8 mouse cellular contexts compared by ENCODE assay signal in the genomic region with DNA sequence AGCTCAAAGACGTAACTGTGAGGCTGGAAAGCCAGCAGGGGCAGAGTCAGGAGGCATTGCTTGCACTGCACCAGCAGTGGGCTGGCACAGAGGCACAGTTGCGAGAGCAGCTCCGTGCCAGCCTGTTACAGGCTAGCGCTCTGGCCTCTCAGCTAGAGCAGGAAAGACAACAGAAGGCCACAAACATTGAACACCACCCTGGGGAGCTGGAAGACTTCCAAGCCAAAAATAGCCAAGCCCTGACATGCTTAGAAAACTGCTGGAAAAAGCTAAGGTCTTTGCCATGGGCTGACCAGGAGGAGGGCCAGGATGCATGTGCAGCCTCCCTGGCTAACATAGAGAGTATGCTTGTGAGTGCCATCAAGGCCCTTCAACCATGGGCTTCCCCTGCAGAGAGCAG. TPM values are rescaled to one million over a fixed set of nuclear protein-coding genes. Genes with fewer than 3 reads are reported as not detected.
DNase-seq lines count a peak whose midpoint lies in the region; ATAC-seq lines count a peak whose summit lies in the region.

No protein-coding gene starts in this region.

- DNase-seq in hindbrain, embryonic 14.5 days (ENCODE audit: low spot score), result peak; percentile 58
- DNase-seq in hindbrain, embryonic 10.5 days (ENCODE audit: low spot score), result no peak
- DNase-seq in Muller cell, postnatal 12 days (ENCODE audit: inconsistent ontology term), result peak; percentile 79
- DNase-seq in cerebellum, postnatal 25 days, result peak; percentile 94
- peak; percentile 25 to 38 for DNase-seq in left cerebral cortex, adult 18-20 months (ENCODE audit: low spot score in 2 of 2)
- peak; percentile 28 for DNase-seq in right cerebral cortex, postnatal 4 days

- H3K9me3 ChIP-seq in hindbrain, embryonic 14.5 days (ENCODE audit: control insufficient read depth, low read length), result no peaks in the 10 kb centered on the region
- H3K9me3 ChIP-seq in hindbrain, embryonic 10.5 days, result no peaks in the 10 kb centered on the region
- H3K9me3 ChIP-seq in heart, embryonic 15.5 days (replicated peaks), result no peaks in the 10 kb centered on the region

- no peak overlapping the region for H3K9ac ChIP-seq in hindbrain, embryonic 14.5 days
- H3K9ac ChIP-seq in heart, embryonic 15.5 days, result 0 out of 2 replicates have a peak overlapping the region, but pooled peaks have one; percentile 25

- H3K27me3 ChIP-seq in hindbrain, embryonic 14.5 days (ENCODE audit: control insufficient read depth, insufficient read depth, low read length), result no peaks in the 10 kb centered on the region
- no peaks in the 10 kb centered on the region for H3K27me3 ChIP-seq in hindbrain, embryonic 10.5 days (ENCODE audit: insufficient read depth, poor library complexity, severe bottlenecking)
- H3K27me3 ChIP-seq in heart, embryonic 15.5 days, result no peaks in the 10 kb centered on the region

- H3K27ac ChIP-seq in hindbrain, embryonic 14.5 days, result peak overlapping the region; percentile 52
- no peak overlapping the region for H3K27ac ChIP-seq in hindbrain, embryonic 10.5 days
- peak overlapping the region; percentile 80 for H3K27ac ChIP-seq in heart, embryonic 15.5 days

- H3K36me3 ChIP-seq in hindbrain, embryonic 14.5 days (replicated peaks; ENCODE audit: control insufficient read depth, insufficient read depth), result peaks cover 100% of the 10 kb centered on the region
- H3K36me3 ChIP-seq in hindbrain, embryonic 10.5 days, result peaks cover 98% of the 10 kb centered on the region
- H3K36me3 ChIP-seq in heart, embryonic 15.5 days, result peaks cover 79% of the 10 kb centered on the region

- H3K4me1 ChIP-seq in hindbrain, embryonic 14.5 days (replicated peaks; ENCODE audit: control insufficient read depth, insufficient read depth, low read length), result no peaks in the 10 kb centered on the region; the same call in 1 of the 2 replicates
- H3K4me1 ChIP-seq in hindbrain, embryonic 10.5 days (replicated peaks), result no peaks in the 10 kb centered on the region
- H3K4me1 ChIP-seq in heart, embryonic 15.5 days (replicated peaks), result peaks cover 26% of the 10 kb centered on the region

- ATAC-seq in hindbrain, embryonic 14.5 days (ENCODE audit: low FRiP score), result peak; percentile 65; the same call in 1 of the 2 replicates
- ATAC-seq in heart, embryonic 15.5 days (replicated peaks; ENCODE audit: insufficient number of reproducible peaks, insufficient read depth, low FRiP score, low read depth), result peak; percentile 72
- ATAC-seq in granulocyte monocyte progenitor cell, adult 5-6 weeks (replicated peaks; ENCODE audit: poor library complexity, severe bottlenecking), result no peak

- H3K4me2 ChIP-seq in hindbrain, embryonic 14.5 days (replicated peaks), result no peak overlapping the region
- peak overlapping the region; percentile 17; the same call in 1 of the 2 replicates for H3K4me2 ChIP-seq in heart, embryonic 15.5 days

- WGBS in hindbrain, embryonic 14.5 days, result 63% methylated on average over 4 of the region's 4 CpGs
- WGBS in hindbrain, embryonic 10.5 days, result 92% methylated on average over 4 of the region's 4 CpGs
- 36% methylated on average over 4 of the region's 4 CpGs for WGBS in heart, embryonic 15.5 days

- H3K4me3 ChIP-seq in hindbrain, embryonic 14.5 days (replicated peaks; ENCODE audit: low read length), result no peak overlapping the region
- no peak overlapping the region for H3K4me3 ChIP-seq in hindbrain, embryonic 10.5 days
- H3K4me3 ChIP-seq in heart, embryonic 15.5 days, result no peak overlapping the region

RNA-seq across cellular contexts. Expression of gene Pld6, which starts 28.3 kb away (rescaled TPM):
- 4.3 and 5.2 TPM in 2 replicates for polyA plus RNA-seq in hindbrain, embryonic 14.5 days (2014; fragmentation: Nextera tagmentation; extraction: Ambion mirVana)
- polyA plus RNA-seq in hindbrain, embryonic 10.5 days (2016; fragmentation: Nextera tagmentation; extraction: Ambion mirVana), result 1.9 and 2.6 TPM in 2 replicates
- 3.4 and 4.9 TPM in 2 replicates for polyA plus RNA-seq in heart, embryonic 15.5 days (2015; fragmentation: Nextera tagmentation; extraction: Ambion mirVana)
- 1 to 10 TPM in 1 of 2 experiments, under 1 TPM in 1; 0.60 to 1.1 TPM for total RNA-seq in left cerebral cortex, adult 18-20 months (2021)
- total RNA-seq in granulocyte monocyte progenitor cell, adult 5-6 weeks (2014; fragmentation: Nextera tagmentation), result 2.3 TPM in 1 of 2 replicates, not detected in the other
- 0.57 and 1.2 TPM in 2 replicates for total RNA-seq in granulocyte monocyte progenitor cell, adult 5-6 weeks (2017)

RNA-seq across cellular contexts. Expression of gene Flcn, which starts 50.6 kb away (rescaled TPM):
- 35.9 and 39.7 TPM in 2 replicates for polyA plus RNA-seq in hindbrain, embryonic 14.5 days (2014; fragmentation: Nextera tagmentation; extraction: Ambion mirVana)
- 29.6 and 31.0 TPM in 2 replicates for polyA plus RNA-seq in hindbrain, embryonic 10.5 days (2016; fragmentation: Nextera tagmentation; extraction: Ambion mirVana)
- polyA plus RNA-seq in heart, embryonic 15.5 days (2015; fragmentation: Nextera tagmentation; extraction: Ambion mirVana), result 32.6 and 36.9 TPM in 2 replicates
- 10 to 100 TPM; 44.2 to 50.1 TPM for total RNA-seq in left cerebral cortex, adult 18-20 months (2021)
- total RNA-seq in granulocyte monocyte progenitor cell, adult 5-6 weeks (2014; fragmentation: Nextera tagmentation), result 7.9 and 16.7 TPM in 2 replicates
- total RNA-seq in granulocyte monocyte progenitor cell, adult 5-6 weeks (2017), result 19.7 and 19.8 TPM in 2 replicates
